Mouse (Mus musculus) intestine, embryonic 14.5 days (tissue): ENCODE results near the gene Hebp2. TPM values are rescaled to one million over a fixed set of nuclear protein-coding genes. Genes with fewer than 3 reads are reported as not detected.

Experiments
- ATAC-seq: fragments of 200-750 bp; cut with Nextera tagmentation; replicated peaks from 2 replicates; pipeline ENCODE4 v1.8.0; 2017; ENCODE audit warnings: low read depth, moderate number of reproducible peaks, moderate TSS enrichment, moderate library complexity; ENCODE audit not compliant: low FRiP score, low TSS enrichment
- DNase-seq: peaks from one replicate; pipeline ENCODE4 v3.0.0-alpha.2; 2018; ENCODE audit warnings: low spot score
- H3K27ac ChIP-seq: fragments of 300-500 bp; sonication (generic); 2 replicates; pipeline ENCODE4 v1.5.1; 2014; ENCODE audit warnings: low read depth, mild to moderate bottlenecking, control low read depth
- H3K27me3 ChIP-seq: fragments of 300-500 bp; sonication (generic); replicated peaks from 2 replicates; pipeline ENCODE4 v1.6.1; 2014; ENCODE audit warnings: low read length, control low read depth; ENCODE audit not compliant: control insufficient read depth, insufficient read depth
- H3K36me3 ChIP-seq: fragments of 300-500 bp; sonication (generic); 2 replicates; pipeline ENCODE4 v1.6.1; 2014; ENCODE audit warnings: low read length, control low read depth; ENCODE audit not compliant: control insufficient read depth, insufficient read depth
- H3K4me1 ChIP-seq: fragments of 300-500 bp; sonication (generic); replicated peaks from 2 replicates; pipeline ENCODE4 v1.6.1; 2014; ENCODE audit warnings: low read length, control low read depth, mixed read lengths; ENCODE audit not compliant: control insufficient read depth, insufficient read depth
- H3K4me2 ChIP-seq: fragments of 300-500 bp; sonication (generic); 2 replicates; pipeline ENCODE4 v1.6.1; 2014; ENCODE audit warnings: low read length
- H3K4me3 ChIP-seq: fragments of 300-500 bp; sonication (generic); 2 replicates; pipeline ENCODE4 v1.5.1; 2014; ENCODE audit warnings: low read depth, low read length, control low read depth, mixed read lengths
- H3K9ac ChIP-seq: fragments of 300-500 bp; sonication (generic); 2 replicates; pipeline ENCODE4 v1.6.1; 2014; ENCODE audit warnings: mild to moderate bottlenecking, low read length
- H3K9me3 ChIP-seq: fragments of 300-500 bp; sonication (generic); 2 replicates; pipeline ENCODE4 v1.6.1; 2016; ENCODE audit warnings: low read length, control low read depth; ENCODE audit not compliant: control insufficient read depth
- WGBS: fragments of 180-500 bp; shearing (Covaris S2); extraction: QIAGEN DNeasy Blood & Tissue Kit; methylation state at CpG from one replicate; pipeline ENCODE4 v1.1.7; 2014; 5-methylcytosine and 5-hydroxymethylcytosine counted together
- polyA plus RNA-seq: library from polyadenylated mRNA; unstranded; fragments of >200 nt; fragmentation: Nextera tagmentation; extraction: Ambion mirVana; gene quantifications from 2 replicates; pipeline ENCODE4 v1.2.1, GENCODE M21; 2014

Gene Hebp2
- polyA plus RNA-seq, 1 experiment from 2014 or later, result 12.3 TPM

DNA sequence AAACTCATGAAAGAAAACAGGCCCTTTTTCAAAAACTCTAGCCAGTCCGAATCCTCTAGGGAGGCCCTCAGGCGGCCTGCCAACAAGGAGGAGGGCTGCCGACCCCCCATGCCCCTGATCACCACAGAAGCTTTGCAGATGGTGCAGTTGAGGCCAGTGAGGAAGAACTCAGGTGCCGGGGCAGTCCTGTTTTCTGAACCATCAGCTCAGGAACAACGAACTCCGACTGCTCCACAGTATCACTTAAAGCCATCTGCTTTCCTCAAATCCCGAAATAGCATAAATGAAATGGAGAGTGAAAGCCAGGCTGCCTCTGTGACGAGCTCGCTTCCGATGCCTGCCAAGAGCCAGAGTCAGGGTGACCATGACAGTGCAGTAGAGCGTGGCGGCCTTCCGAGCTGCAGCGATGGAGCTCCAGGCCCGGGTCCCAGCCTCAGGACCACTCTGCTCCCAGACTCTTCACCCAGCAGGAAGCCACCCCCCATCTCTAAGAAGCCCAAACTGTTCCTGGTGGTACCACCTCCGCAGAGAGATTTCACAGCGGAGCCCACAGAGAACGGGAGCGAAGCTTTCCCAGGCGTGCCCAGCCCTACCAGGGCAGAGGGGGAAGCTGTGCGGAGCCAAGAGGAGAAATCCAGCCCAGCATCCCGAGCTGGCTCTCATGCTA is 19.6 kb downstream of the Hebp2 start:
- 78% methylated on average over 22 of the region's 22 CpGs for WGBS
- no peak for DNase-seq

DNA sequence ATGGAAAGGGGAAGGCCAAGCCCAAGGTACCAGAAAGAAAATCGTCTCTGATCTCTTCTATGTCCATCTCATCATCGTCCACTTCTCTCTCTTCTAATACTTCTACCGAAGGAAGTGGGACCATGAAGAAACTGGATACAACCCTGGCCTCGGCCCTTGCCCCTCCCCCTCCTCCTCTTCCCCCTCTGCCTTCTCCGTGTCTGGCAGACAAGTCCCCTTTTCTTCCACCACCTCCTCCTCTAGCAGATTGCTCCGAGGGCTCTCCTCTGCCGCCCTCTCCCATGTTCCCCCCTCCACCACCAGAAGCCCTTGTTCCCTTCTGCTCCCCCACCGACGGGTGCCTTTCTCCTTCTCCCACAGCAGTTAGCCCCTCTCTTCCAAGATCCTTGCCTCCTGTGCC is 20.1 kb downstream of the Hebp2 start:
- DNase-seq, result no peak
- H3K27ac ChIP-seq, result no peak overlapping the region

More for the DNA sequence above, 19.6 kb downstream of the Hebp2 start:
- Histone ChIP-seq H3K4me1 (no peaks in the 10 kb centered on the region; the same call in 1 of the 2 replicates), H3K36me3 (peaks cover 20% of the 10 kb centered on the region), H3K4me3 (no peak overlapping the region), H3K27ac (no peak overlapping the region), H3K9me3 (no peaks in the 10 kb centered on the region), H3K27me3 (no peaks in the 10 kb centered on the region), H3K9ac (no peak overlapping the region), H3K4me2 (no peak overlapping the region)
- ATAC-seq, result 0 out of 2 replicates have a peak, but pooled peaks have one; percentile 53

GRCm38 (mm10) chr10:18525311-18525710 is 20.6 kb downstream of the Hebp2 start:
- H3K9ac ChIP-seq, result no peak overlapping the region
- 86% methylated on average over 15 of the region's 15 CpGs for WGBS

More for the DNA sequence above, 20.1 kb downstream of the Hebp2 start:
- H3K9ac ChIP-seq, result no peak overlapping the region
- no peaks in the 10 kb centered on the region; the same call in 1 of the 2 replicates for H3K4me1 ChIP-seq
- no peak overlapping the region for H3K4me2 ChIP-seq
- H3K4me3 ChIP-seq, result no peak overlapping the region
- ATAC-seq, result no peak
- H3K27me3 ChIP-seq, result no peaks in the 10 kb centered on the region
- peaks cover 18% of the 10 kb centered on the region for H3K36me3 ChIP-seq
- H3K9me3 ChIP-seq, result no peaks in the 10 kb centered on the region
- 44% methylated on average over 9 of the region's 9 CpGs for WGBS

DNA sequence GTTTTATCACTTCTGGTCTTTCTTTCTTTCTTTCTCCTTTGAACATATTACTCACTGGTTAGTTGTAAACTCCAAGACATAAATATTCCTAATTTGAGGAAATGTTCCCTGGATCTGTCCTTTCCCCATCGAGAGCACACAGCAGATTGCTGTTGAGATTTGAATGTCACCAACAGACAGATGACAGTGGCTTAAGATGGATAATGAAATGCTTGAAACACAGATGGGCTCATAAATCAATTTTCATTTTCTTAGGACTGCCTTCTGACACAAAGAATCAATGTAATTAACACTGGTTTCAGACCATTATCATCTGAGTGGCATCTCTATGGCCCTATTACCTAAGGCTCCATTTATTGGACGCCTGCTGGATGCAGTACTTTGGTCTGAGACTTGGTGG is 23.3 kb downstream of the Hebp2 start:
- ATAC-seq (no peak), DNase-seq (no peak)
- Histone ChIP-seq H3K36me3 (peaks cover 18% of the 10 kb centered on the region), H3K9me3 (no peaks in the 10 kb centered on the region), H3K27me3 (no peaks in the 10 kb centered on the region), H3K9ac (no peak overlapping the region), H3K27ac (no peak overlapping the region), H3K4me2 (no peak overlapping the region), H3K4me3 (no peak overlapping the region), H3K4me1 (no peaks in the 10 kb centered on the region; the same call in 1 of the 2 replicates)
- WGBS, result 72% methylated on average over 2 of the region's 2 CpGs

More at GRCm38 (mm10) chr10:18525311-18525710, 20.6 kb downstream of the Hebp2 start:
- Histone ChIP-seq H3K9me3 (no peaks in the 10 kb centered on the region), H3K36me3 (peaks cover 18% of the 10 kb centered on the region), H3K27me3 (no peaks in the 10 kb centered on the region), H3K4me1 (no peaks in the 10 kb centered on the region; the same call in 1 of the 2 replicates), H3K4me2 (no peak overlapping the region), H3K27ac (no peak overlapping the region), H3K4me3 (no peak overlapping the region)
- DNase-seq (no peak), ATAC-seq (no peak)

DNA sequence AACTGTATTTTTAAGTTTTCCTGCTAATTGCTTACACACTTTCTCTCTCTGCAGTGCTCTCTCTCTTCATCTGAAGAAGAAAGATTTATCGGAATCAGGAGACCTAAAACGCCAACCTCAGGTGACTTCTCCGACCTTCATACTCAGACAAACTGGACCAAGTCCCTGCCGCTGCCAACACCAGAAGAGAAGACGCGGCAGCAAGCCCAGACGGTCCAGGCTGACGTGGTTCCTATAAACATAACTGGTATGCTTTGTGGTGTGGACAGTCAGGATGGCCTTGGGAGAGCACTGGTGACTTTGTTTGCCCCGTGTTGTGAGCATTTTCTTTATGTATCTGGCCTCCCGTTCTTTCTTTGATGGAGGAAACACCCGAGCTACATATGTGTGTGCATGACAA is 34.4 kb downstream of the Hebp2 start:
- H3K4me1 ChIP-seq, result no peaks in the 10 kb centered on the region; the same call in 1 of the 2 replicates
- no peak overlapping the region for H3K27ac ChIP-seq
- ATAC-seq, result no peak
- WGBS, result 86% methylated on average over 11 of the region's 11 CpGs
- H3K4me3 ChIP-seq, result no peak overlapping the region
- H3K4me2 ChIP-seq, result no peak overlapping the region
- H3K27me3 ChIP-seq, result no peaks in the 10 kb centered on the region
- no peaks in the 10 kb centered on the region; the same call in none of the 2 replicates for H3K36me3 ChIP-seq
- no peak overlapping the region for H3K9ac ChIP-seq
- H3K9me3 ChIP-seq, result no peaks in the 10 kb centered on the region
- no peak for DNase-seq

DNA sequence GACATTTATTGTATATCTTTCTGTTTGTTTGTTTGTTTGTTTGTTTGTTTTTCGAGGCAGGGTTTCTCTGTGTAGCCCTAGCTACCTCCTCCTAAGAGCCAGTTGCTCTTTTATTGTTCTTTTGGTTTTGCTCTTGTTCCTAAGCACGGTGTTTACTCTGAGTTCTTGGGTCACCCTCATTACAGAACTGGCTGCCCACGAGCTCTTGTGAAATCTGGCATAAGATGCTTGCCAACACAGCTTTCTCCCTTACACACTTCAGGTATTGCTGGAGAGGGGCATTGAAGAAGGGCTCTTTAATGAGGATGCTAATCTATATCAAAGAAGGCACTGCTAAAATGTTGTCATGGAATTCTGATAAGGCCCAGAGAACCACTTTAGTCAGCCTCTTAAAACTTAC is 35.2 kb downstream of the Hebp2 start:
- H3K9ac ChIP-seq, result no peak overlapping the region
- no peak overlapping the region for H3K4me3 ChIP-seq
- H3K4me2 ChIP-seq, result no peak overlapping the region
- H3K36me3 ChIP-seq, result no peaks in the 10 kb centered on the region; the same call in 1 of the 2 replicates
- no peak for DNase-seq
- ATAC-seq, result no peak
- H3K27me3 ChIP-seq, result no peaks in the 10 kb centered on the region
- H3K4me1 ChIP-seq, result no peaks in the 10 kb centered on the region; the same call in 1 of the 2 replicates
- 78% methylated on average over 3 of the region's 3 CpGs for WGBS
- no peaks in the 10 kb centered on the region for H3K9me3 ChIP-seq
- H3K27ac ChIP-seq, result no peak overlapping the region

- no peaks in the 10 kb centered on the region; the same call in 1 of the 2 replicates for H3K36me3 ChIP-seq
- H3K9ac ChIP-seq, result no peak overlapping the region
- ATAC-seq, result peak; percentile 50; the same call in 1 of the 2 replicates
- no peaks in the 10 kb centered on the region; the same call in 1 of the 2 replicates for H3K4me1 ChIP-seq
- DNase-seq, result no peak
- H3K27me3 ChIP-seq, result no peaks in the 10 kb centered on the region
- 46% methylated on average over 1 of the region's 1 CpGs for WGBS
- peak overlapping the region; percentile 43; the same call in 1 of the 2 replicates for H3K27ac ChIP-seq
- no peaks in the 10 kb centered on the region for H3K9me3 ChIP-seq
- no peak overlapping the region for H3K4me3 ChIP-seq
- no peak overlapping the region for H3K4me2 ChIP-seq
Observed at GRCm38 (mm10) chr10:18508586-18508985, 37.3 kb downstream of the Hebp2 start.

GRCm38 (mm10) chr10:18507869-18508473 is 37.9 kb downstream of the Hebp2 start:
- no peak overlapping the region for H3K9ac ChIP-seq
- DNase-seq, result no peak
- no peaks in the 10 kb centered on the region; the same call in 1 of the 2 replicates for H3K4me1 ChIP-seq
- H3K27me3 ChIP-seq, result no peaks in the 10 kb centered on the region
- H3K36me3 ChIP-seq, result no peaks in the 10 kb centered on the region; the same call in 1 of the 2 replicates
- H3K9me3 ChIP-seq, result no peaks in the 10 kb centered on the region
- no peak overlapping the region for H3K4me2 ChIP-seq
- WGBS, result 45% methylated on average over 2 of the region's 2 CpGs
- peak overlapping the region; percentile 43; the same call in 1 of the 2 replicates for H3K27ac ChIP-seq
- H3K4me3 ChIP-seq, result no peak overlapping the region
- ATAC-seq, result peak; percentile 76
